Mouse (Mus musculus) limb, embryonic 10.5 days (tissue): ENCODE results near the gene Zcchc3. TPM values are rescaled to one million over a fixed set of nuclear protein-coding genes. Genes with fewer than 3 reads are reported as not detected.

Experiments
- DNase-seq: peaks from one replicate; pipeline ENCODE4 v3.0.0-alpha.2; 2017; ENCODE audit warnings: low spot score
- H3K27ac ChIP-seq: fragments of 300-500 bp; sonication (generic); 2 replicates; pipeline ENCODE4 v1.5.1; 2016; ENCODE audit warnings: mild to moderate bottlenecking
- H3K27me3 ChIP-seq: fragments of 300-500 bp; sonication (generic); 2 replicates; pipeline ENCODE4 v1.6.1; 2016; ENCODE audit warnings: low read depth, mild to moderate bottlenecking; ENCODE audit not compliant: poor library complexity, severe bottlenecking
- H3K36me3 ChIP-seq: fragments of 300-500 bp; sonication (generic); 2 replicates; pipeline ENCODE4 v1.6.1; 2016; ENCODE audit warnings: mild to moderate bottlenecking, moderate library complexity
- H3K4me1 ChIP-seq: fragments of 300-500 bp; sonication (generic); 2 replicates; pipeline ENCODE4 v1.6.1; 2016
- H3K4me3 ChIP-seq: fragments of 300-500 bp; sonication (generic); 2 replicates; pipeline ENCODE4 v1.5.1; 2016; ENCODE audit warnings: mild to moderate bottlenecking, moderate library complexity
- H3K9me3 ChIP-seq: fragments of 300-500 bp; sonication (generic); replicated peaks from 2 replicates; pipeline ENCODE4 v1.6.1; 2016; ENCODE audit warnings: mild to moderate bottlenecking
- WGBS: fragments of 180-500 bp; shearing (Covaris S2); methylation state at CpG from one replicate; pipeline ENCODE4 v1.1.7; 2016; 5-methylcytosine and 5-hydroxymethylcytosine counted together
- polyA plus RNA-seq: library from polyadenylated mRNA; unstranded; fragments of >200 nt; fragmentation: Nextera tagmentation; extraction: Ambion mirVana; gene quantifications from 2 replicates; pipeline ENCODE4 v1.2.1, GENCODE M21; 2016

Gene Zcchc3
- 64.9 and 67.2 TPM in 2 replicates for polyA plus RNA-seq

DNA sequence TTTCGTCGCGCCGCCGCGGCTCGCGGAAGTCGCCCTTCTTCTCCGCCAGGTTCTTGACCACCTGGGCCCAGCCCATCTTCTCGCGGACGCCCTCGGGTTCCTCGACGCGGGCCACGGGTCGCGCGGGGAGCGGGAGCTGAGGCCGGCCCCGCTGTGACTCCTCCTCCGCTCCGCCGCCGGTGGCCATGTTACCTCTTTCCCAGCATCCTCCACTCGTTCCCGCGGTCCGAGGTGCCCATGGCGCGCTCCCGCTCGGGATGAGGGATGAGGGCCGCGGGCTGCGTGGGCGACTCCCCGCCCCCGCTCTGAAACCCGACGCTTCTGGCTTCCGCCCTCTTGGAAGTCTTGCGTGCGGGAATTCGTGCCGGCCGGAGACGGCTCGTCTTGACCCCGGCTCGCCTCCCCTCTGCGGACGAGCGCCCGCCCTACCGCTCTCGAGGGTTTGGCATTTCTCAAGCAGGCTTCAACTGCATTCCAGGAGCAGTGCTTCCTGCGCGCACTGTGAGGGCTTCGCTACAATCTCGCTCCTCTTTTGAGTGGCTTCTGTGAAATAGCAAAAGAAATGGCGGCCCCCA, at the start of gene Zcchc3:
TSS of gene Zcchc3 (minus strand) at position 437 of the 575 bp plus-strand sequence.
- H3K4me3 ChIP-seq = peak within 1 kb of the TSS; percentile 93
- peak; percentile 94 for DNase-seq
- H3K4me1 ChIP-seq = peaks cover 44% of the 10 kb centered on the region
- H3K9me3 ChIP-seq = no peaks in the 10 kb centered on the region
- WGBS = under 1% methylated on average over 65 of the region's 65 CpGs
- peak within 1 kb of the TSS; percentile 99 for H3K27ac ChIP-seq
- H3K27me3 ChIP-seq = no peaks in the 10 kb centered on the region
- peaks cover 5% of the 10 kb centered on the region; the same call in 1 of the 2 replicates for H3K36me3 ChIP-seq

DNA sequence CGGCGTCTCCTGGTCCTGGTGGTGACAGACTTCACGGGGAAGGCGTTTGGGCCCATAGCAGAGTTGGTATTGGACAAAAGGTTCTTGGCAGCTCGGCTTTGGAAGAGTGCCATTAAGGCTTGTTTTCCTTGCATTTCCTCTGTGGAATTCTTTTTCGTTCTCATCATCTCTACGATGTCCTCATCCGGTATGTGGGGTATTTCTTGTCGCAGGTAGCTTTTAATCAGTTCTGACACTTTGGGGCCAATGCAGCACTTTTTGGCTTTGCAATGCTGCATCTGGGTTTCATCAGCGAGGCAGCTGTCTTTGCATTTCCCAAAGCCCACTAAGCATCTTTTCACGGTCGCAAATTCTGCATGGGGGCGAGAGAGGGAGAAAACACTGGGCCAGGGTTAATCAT, 44.4 kb upstream of the Zcchc3 start:
- Histone ChIP-seq H3K9me3 (no peaks in the 10 kb centered on the region), H3K27ac (no peak overlapping the region), H3K27me3 (peaks cover 5% of the 10 kb centered on the region; the same call in 1 of the 2 replicates), H3K36me3 (no peaks in the 10 kb centered on the region), H3K4me3 (no peak overlapping the region), H3K4me1 (peaks cover 10% of the 10 kb centered on the region)
- no peak for DNase-seq
- WGBS = 54% methylated on average over 13 of the region's 13 CpGs

GRCm38 (mm10) chr2:152452101-152452781, 37.4 kb upstream of the Zcchc3 start:
- no peaks in the 10 kb centered on the region for H3K27me3 ChIP-seq
- peaks cover 14% of the 10 kb centered on the region for H3K4me1 ChIP-seq
- no peaks in the 10 kb centered on the region for H3K36me3 ChIP-seq
- no peak overlapping the region for H3K4me3 ChIP-seq
- no peak overlapping the region for H3K27ac ChIP-seq
- WGBS = 73% methylated on average over 4 of the region's 4 CpGs
- H3K9me3 ChIP-seq = no peaks in the 10 kb centered on the region
- no peak for DNase-seq

- Histone ChIP-seq H3K4me1 (peaks cover 14% of the 10 kb centered on the region), H3K36me3 (no peaks in the 10 kb centered on the region), H3K9me3 (no peaks in the 10 kb centered on the region), H3K27ac (no peak overlapping the region), H3K27me3 (no peaks in the 10 kb centered on the region), H3K4me3 (no peak overlapping the region)
- peak; percentile 77 for DNase-seq
- 7% methylated on average over 5 of the region's 5 CpGs for WGBS
Observed at GRCm38 (mm10) chr2:152450241-152450640, 35.4 kb upstream of the Zcchc3 start.

- H3K27ac ChIP-seq = no peak overlapping the region
- H3K4me3 ChIP-seq = no peak overlapping the region
- no peak for DNase-seq
- H3K4me1 ChIP-seq = peaks cover 12% of the 10 kb centered on the region
- no peaks in the 10 kb centered on the region for H3K9me3 ChIP-seq
- H3K27me3 ChIP-seq = no peaks in the 10 kb centered on the region
- WGBS = 69% methylated on average over 5 of the region's 5 CpGs
- H3K36me3 ChIP-seq = no peaks in the 10 kb centered on the region
Observed at GRCm38 (mm10) chr2:152447461-152447860, 32.6 kb upstream of the Zcchc3 start.

DNA sequence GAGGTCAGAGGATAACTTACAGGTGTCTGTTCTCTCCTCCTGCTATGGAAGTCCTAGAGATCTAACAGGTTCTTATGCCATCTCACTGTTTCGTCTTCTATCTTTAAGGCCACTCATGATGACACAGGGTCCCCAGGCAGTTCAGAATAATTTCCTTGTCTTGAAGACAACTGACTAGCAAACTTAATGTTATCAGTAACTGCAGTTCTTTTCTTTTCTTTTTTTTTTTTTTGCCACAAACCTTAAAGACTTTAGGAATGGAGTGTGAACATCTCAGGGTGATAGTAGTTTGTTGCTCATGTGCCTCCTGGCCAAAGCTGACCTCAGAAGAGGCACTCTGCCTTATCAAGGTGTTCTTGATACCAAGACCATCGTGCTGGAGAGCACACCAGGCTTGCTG, 31.8 kb upstream of the Zcchc3 start:
- no peak overlapping the region for H3K27ac ChIP-seq
- no peak for DNase-seq
- 67% methylated on average over 2 of the region's 2 CpGs for WGBS

GRCm38 (mm10) chr2:152443281-152443680, 28.5 kb upstream of the Zcchc3 start:
- DNase-seq = no peak
- Histone ChIP-seq H3K4me3 (no peak overlapping the region), H3K4me1 (peaks cover 7% of the 10 kb centered on the region), H3K27ac (no peak overlapping the region), H3K9me3 (no peaks in the 10 kb centered on the region), H3K27me3 (no peaks in the 10 kb centered on the region), H3K36me3 (no peaks in the 10 kb centered on the region)
- WGBS = 93% methylated on average over 8 of the region's 8 CpGs

More for the DNA sequence above, 31.8 kb upstream of the Zcchc3 start:
- Histone ChIP-seq H3K4me3 (no peak overlapping the region), H3K9me3 (no peaks in the 10 kb centered on the region), H3K27me3 (no peaks in the 10 kb centered on the region), H3K4me1 (peaks cover 12% of the 10 kb centered on the region), H3K36me3 (no peaks in the 10 kb centered on the region)

DNA sequence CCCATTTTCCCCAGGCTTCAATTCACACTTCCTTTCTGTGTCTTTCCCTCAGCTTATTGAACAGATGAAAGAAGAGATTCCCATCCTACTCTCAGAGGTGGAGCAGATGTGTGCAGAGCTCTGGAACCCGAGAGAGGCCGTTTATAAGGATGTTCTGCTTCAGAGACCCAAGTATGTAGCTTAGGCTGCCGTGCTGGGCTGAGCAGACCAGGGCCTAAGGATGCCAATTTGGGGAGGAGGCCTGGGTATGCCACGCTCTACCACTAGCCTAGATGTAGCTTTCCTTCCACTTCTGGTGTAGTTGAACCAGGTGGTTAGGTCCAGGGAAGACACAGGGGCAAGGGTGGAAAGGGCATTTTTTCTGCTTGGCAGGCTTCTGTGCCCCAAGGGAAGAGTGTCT, 27.5 kb upstream of the Zcchc3 start:
- Histone ChIP-seq H3K4me3 (no peak overlapping the region), H3K27ac (no peak overlapping the region), H3K4me1 (peaks cover 4% of the 10 kb centered on the region), H3K27me3 (no peaks in the 10 kb centered on the region), H3K9me3 (no peaks in the 10 kb centered on the region), H3K36me3 (no peaks in the 10 kb centered on the region)
- WGBS = 81% methylated on average over 4 of the region's 4 CpGs
- DNase-seq = no peak

DNA sequence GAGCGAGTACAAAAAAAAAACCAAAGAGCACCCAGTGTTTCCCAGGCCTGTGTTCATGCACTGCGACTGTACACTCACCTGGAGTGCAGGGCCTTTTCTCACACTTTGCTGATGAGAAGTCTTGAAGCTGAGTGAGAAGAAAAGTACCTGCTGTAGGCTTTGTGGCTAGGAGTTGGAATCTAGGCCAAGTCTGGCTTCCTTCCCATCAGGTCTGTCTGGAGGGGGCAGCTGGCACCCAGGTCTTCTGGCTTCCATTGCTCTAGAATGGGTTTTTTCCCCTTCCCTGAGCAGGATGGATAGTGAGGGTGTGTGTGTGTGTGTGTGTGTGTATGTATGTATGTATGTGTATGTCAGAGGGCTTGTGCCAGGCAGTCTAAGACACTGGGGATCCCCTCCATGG, 25.0 kb upstream of the Zcchc3 start:
- WGBS = 82% methylated on average over 2 of the region's 2 CpGs
- DNase-seq = no peak
- Histone ChIP-seq H3K4me1 (peaks cover 10% of the 10 kb centered on the region), H3K27ac (no peak overlapping the region), H3K9me3 (no peaks in the 10 kb centered on the region), H3K4me3 (no peak overlapping the region), H3K36me3 (no peaks in the 10 kb centered on the region), H3K27me3 (0 out of 2 replicates have a peak, but pooled peaks cover 4% of the 10 kb centered on the region)

DNA sequence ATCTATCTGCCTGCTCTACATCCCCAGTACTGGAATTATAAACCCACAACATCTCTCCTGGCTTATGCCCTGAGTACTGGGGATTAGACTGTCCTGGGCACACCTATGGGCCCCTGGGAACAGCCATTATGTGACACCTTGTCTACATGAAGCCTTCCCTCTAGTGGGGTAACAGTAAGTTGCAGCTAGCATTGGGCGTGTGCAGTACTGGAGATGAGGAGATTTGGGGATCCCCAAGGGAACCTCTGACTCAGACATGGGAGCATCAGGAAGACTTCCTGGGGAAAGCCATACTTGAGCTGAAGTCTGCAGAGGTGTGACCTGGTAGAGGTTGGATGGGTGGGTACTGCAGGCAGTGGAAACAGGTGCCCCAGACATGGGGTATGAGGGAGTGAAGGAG, 24.1 kb upstream of the Zcchc3 start:
- Histone ChIP-seq H3K9me3 (no peaks in the 10 kb centered on the region), H3K27me3 (0 out of 2 replicates have a peak, but pooled peaks cover 4% of the 10 kb centered on the region), H3K4me3 (no peak overlapping the region), H3K27ac (no peak overlapping the region), H3K4me1 (peaks cover 10% of the 10 kb centered on the region), H3K36me3 (no peaks in the 10 kb centered on the region)
- DNase-seq = no peak
- 62% methylated on average over 1 of the region's 1 CpGs for WGBS

DNA sequence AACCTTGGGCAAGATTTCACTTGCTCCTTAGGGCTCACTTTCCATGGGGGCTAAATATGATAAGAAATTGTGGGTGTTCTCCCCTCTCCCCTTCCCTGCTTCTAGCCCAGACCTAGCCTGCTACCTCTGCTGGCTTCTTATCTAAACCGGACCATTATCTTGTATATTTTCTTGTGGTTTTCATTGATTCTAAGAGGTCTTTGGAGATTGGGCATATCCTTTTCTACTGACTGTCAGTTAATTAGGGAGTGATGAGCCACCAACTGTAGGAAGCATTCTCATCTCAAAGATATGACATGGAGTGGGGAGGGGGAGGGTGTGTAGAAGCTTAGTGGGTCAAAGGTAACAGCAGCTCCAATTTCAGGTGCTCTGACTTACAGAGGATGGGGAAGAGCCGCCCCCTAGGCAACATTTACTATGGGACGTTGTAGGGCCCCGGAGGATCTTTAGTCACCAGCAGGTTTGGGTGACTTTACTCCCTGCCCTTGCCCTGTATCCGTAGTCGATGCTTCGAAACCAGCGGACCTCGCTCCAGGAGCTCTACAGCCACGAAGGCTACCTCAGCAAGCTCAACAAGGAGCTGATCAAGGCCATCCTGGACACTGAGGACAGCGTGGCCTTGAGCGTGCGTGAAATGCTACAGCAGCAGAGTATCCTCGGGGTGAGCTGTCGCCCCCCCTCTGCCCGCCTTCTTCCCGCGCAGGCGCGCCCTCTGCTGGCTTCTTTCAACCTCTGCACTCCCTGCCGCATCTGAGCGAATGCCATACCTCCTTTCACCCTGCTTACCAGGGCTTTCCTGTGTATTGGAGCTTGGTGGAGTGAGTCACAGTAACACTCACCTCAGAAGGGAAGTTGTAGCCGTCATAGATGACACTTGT, 22.4 kb upstream of the Zcchc3 start:
- H3K27ac ChIP-seq = peak overlapping the region; percentile 79
- peak overlapping the region; percentile 53 for H3K4me3 ChIP-seq

GRCm38 (mm10) chr2:152436405-152436901, 21.6 kb upstream of the Zcchc3 start:
- WGBS = 88% methylated on average over 7 of the region's 7 CpGs
- H3K9me3 ChIP-seq = no peaks in the 10 kb centered on the region
- H3K27me3 ChIP-seq = 0 out of 2 replicates have a peak, but pooled peaks cover 4% of the 10 kb centered on the region
- H3K36me3 ChIP-seq = no peaks in the 10 kb centered on the region
- no peak overlapping the region for H3K4me3 ChIP-seq
- peak; percentile 28 for DNase-seq
- peaks cover 13% of the 10 kb centered on the region for H3K4me1 ChIP-seq
- no peak overlapping the region for H3K27ac ChIP-seq

More for the DNA sequence above, 22.4 kb upstream of the Zcchc3 start:
- 3% methylated on average over 23 of the region's 23 CpGs for WGBS
- Histone ChIP-seq H3K9me3 (no peaks in the 10 kb centered on the region), H3K36me3 (no peaks in the 10 kb centered on the region), H3K27me3 (0 out of 2 replicates have a peak, but pooled peaks cover 4% of the 10 kb centered on the region), H3K4me1 (peaks cover 13% of the 10 kb centered on the region)
- peak; percentile 92 for DNase-seq
